Mouse (Mus musculus) granulocyte monocyte progenitor cell, adult 5-6 weeks (primary cell): ENCODE data around the gene Bcl9l. TPM values are rescaled to one million over a fixed set of nuclear protein-coding genes. Genes with fewer than 3 reads are reported as not detected.
A peak's percentile ranks its signal among the peaks of the same experiment; 100 is the strongest.

ENCODE experiments used
- ATAC-seq: replicated peaks from 2 replicates; pipeline ENCODE4 v1.8.0; 2016; ENCODE audit warnings: mild to moderate bottlenecking, moderate TSS enrichment, inconsistent platforms; ENCODE audit not compliant: poor library complexity, severe bottlenecking
- total RNA-seq, 2 experiments: library from RNA; stranded (forward) in 1 of 2; stranded (reverse) in 1 of 2; fragments of 200-712, 200-1000 nt in 1 of 2; fragments of >200 nt in 1 of 2; fragmentation: Nextera tagmentation in 1 of 2; gene quantifications; 2 replicates each; pipeline ENCODE4 v1.2.3; 2014 to 2017

The Bcl9l gene
- total RNA-seq, 2 experiments from 2014 or later: 2.6 to 8.7 TPM

GRCm38 (mm10) chr9:44509487-44510354 lies 27.1 kb downstream of the Bcl9l start:
- ATAC-seq: peak; percentile 57; the same call in 1 of the 2 replicates

GRCm38 (mm10) chr9:44510355-44510871 lies 27.8 kb downstream of the Bcl9l start:
- ATAC-seq: no peak

- no peak for ATAC-seq
Observed at GRCm38 (mm10) chr9:44510872-44511601, 28.4 kb downstream of the Bcl9l start.

- ATAC-seq: peak; percentile 26
Observed at GRCm38 (mm10) chr9:44511935-44512716, 29.5 kb downstream of the Bcl9l start.

GRCm38 (mm10) chr9:44512717-44513003 lies 30.0 kb downstream of the Bcl9l start:
- no peak for ATAC-seq

- no peak for ATAC-seq
Observed at GRCm38 (mm10) chr9:44513121-44513520, 30.5 kb downstream of the Bcl9l start.

GRCm38 (mm10) chr9:44513610-44514009 lies 31.0 kb downstream of the Bcl9l start:
- ATAC-seq: no peak

- no peak for ATAC-seq
Observed at GRCm38 (mm10) chr9:44514147-44514546, 31.5 kb downstream of the Bcl9l start.

- peak; percentile 68 for ATAC-seq
Observed at GRCm38 (mm10) chr9:44515131-44515751, 32.6 kb downstream of the Bcl9l start.

- no peak for ATAC-seq
Observed at GRCm38 (mm10) chr9:44515891-44516290, 33.3 kb downstream of the Bcl9l start.

- ATAC-seq: no peak
Observed at GRCm38 (mm10) chr9:44517368-44517767, 34.7 kb downstream of the Bcl9l start.

- ATAC-seq: no peak
Observed at GRCm38 (mm10) chr9:44518068-44518467, 35.4 kb downstream of the Bcl9l start.

GRCm38 (mm10) chr9:44521927-44522326 lies 39.3 kb downstream of the Bcl9l start:
- ATAC-seq: peak; percentile 79

- no peak for ATAC-seq
Observed at GRCm38 (mm10) chr9:44523686-44524085, 41.1 kb downstream of the Bcl9l start.

GRCm38 (mm10) chr9:44524235-44524826 lies 41.7 kb downstream of the Bcl9l start:
- ATAC-seq: no peak

- ATAC-seq: no peak
Observed at GRCm38 (mm10) chr9:44525001-44525400, 42.4 kb downstream of the Bcl9l start.

GRCm38 (mm10) chr9:44525589-44525988 lies 43.0 kb downstream of the Bcl9l start:
- ATAC-seq: no peak

- no peak for ATAC-seq
Observed at GRCm38 (mm10) chr9:44526337-44527112, 43.9 kb downstream of the Bcl9l start.

- ATAC-seq: no peak
Observed at GRCm38 (mm10) chr9:44528340-44528739, 45.7 kb downstream of the Bcl9l start.
